Mouse (Mus musculus) ZHBTc4 (cell line): ENCODE data around the gene Hspa12a.

Source experiments
- DNase-seq: peaks from one replicate; pipeline ENCODE4 v3.0.0-alpha.2; 2011; ENCODE audit warnings: low read depth, low spot score

Gene Hspa12a

DNA sequence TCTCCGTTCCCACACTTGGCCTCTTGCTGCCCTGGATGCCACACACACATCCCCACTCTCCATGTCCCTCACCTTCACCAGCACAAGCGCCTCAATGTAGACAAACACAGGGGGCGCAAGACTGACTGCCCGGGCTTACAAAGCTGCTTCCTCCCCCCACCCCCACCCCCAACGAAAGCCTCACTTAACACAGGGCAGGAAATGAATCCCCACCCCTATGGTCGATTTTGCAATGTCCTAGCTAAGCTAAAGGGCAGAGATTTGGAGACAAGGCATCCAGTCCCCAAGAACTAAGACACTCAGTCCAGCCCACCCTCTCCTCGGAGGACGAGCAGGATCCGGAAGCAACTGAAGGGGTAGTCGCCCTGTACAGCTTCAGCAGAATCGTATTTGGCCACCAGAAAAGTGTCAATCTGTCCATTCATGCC is 32.5 kb downstream of the Hspa12a start:
- DNase-seq = peak; percentile 49

DNA sequence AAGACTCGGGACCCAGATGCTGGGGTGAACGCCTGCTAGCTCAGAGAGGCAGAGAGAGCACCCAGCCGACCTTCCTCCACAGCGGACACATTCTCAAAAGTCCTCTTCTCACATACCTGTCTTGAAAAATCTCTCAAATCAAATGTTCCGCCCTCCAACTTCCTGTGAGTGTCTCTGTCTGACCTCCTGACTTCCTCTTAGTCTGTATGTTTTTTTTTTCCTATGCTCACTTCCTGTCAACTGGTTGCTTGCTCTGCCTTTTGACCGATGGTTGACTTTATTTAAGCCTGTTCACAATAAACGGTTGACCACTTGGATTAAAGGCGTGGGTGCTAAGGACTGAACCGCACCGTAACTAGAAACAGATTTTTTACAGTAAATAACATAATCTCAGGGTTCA is 35.4 kb downstream of the Hspa12a start:
- DNase-seq = no peak

GRCm38 (mm10) chr19:58906685-58907084 is 36.8 kb downstream of the Hspa12a start:
- peak; percentile 26 for DNase-seq

- DNase-seq = peak; percentile 75
Measured at GRCm38 (mm10) chr19:58903899-58904327, 39.5 kb downstream of the Hspa12a start.

- no peak for DNase-seq
Measured at GRCm38 (mm10) chr19:58903079-58903898, 40.2 kb downstream of the Hspa12a start.

DNA sequence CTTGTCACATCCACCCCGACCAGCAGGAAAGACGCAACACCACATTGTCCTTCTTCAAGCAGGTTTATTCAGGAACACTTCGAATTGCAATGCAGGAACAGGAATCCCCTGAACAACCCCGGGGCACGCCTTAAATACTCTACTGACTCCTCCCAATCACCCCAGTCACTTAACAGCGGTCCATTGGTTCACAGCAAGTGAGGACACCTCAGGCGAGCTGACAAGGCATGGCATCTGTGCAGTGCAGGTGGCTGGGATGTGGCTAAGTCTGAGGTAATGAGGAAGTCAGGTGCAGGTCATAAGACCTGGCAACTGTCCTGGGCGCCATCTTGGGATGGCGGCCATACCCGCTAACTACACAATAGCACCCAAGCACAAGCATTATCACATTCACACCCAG is 43.0 kb downstream of the Hspa12a start:
- DNase-seq = peak; percentile 65

DNA sequence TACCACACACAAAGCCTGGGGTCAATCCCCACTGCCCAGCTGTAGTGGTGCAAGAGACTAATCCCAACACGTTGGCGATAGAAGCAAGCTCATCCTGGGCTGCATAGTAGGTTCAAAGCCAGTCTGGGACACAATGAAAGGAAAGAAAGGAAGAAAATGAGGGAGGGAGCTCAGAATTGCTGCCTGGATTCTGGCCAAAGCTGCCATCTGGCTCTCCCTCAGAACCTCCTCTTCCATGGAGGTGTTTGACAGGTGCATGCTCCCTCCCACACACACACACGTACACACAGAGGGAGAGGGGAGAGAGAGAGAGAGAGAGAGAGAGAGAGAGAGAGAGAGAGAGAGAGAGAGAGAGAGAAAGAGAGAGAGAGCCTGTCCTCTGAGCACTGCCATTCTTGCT is 47.2 kb downstream of the Hspa12a start:
- DNase-seq = no peak

GRCm38 (mm10) chr19:58889306-58890038 is 54.0 kb downstream of the Hspa12a start:
- DNase-seq = no peak

GRCm38 (mm10) chr19:58886467-58886866 is 57.0 kb downstream of the Hspa12a start:
- peak; percentile 56 for DNase-seq

- no peak for DNase-seq
Measured at GRCm38 (mm10) chr19:58883451-58883850, 60.0 kb downstream of the Hspa12a start.

DNA sequence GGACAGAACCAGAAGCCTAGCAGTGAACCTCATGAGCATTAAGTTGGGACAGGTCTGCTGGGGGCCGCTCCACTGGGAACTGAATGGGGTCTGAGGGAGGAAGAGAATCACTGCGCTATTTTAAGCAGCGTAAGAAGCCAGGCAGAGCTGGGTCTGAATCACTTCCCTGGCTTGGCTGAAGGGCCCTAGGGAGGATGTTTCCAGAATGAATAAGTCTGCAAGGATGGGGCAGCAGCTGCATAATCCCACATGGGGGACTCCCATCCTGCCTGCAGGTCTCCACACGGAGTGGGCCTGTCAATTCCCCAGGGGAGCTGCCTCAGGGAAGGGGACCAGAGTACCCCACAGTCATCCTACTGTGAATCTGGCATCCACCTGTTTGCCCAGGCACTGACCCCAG is 61.1 kb downstream of the Hspa12a start:
- DNase-seq = no peak

GRCm38 (mm10) chr19:58879330-58879957 is 64.0 kb downstream of the Hspa12a start:
- no peak for DNase-seq

- no peak for DNase-seq
Measured at GRCm38 (mm10) chr19:58878560-58878959, 64.9 kb downstream of the Hspa12a start.

DNA sequence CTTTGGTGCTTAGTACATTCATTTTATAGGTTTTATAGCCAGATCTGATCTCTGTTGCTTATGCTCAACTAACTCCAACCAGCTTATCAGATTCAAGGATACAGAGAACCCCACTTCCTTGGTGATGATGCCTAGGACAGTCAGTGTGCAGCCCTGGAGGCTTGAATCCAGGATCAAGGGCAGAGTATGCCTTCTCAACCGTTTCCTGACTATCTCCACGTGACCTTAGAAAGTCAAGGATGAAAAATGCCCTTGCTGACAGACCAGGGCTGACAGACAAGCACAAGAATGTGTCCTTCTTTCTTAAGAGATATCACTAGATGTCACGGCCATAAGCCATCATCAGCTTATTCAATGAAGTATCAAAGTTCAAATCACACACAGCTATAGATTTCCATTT is 69.9 kb downstream of the Hspa12a start:
- DNase-seq = no peak

- peak; percentile 59 for DNase-seq
Measured at GRCm38 (mm10) chr19:58872381-58873259, 70.8 kb downstream of the Hspa12a start.

- DNase-seq = no peak
Measured at GRCm38 (mm10) chr19:58871878-58872277, 71.6 kb downstream of the Hspa12a start.

DNA sequence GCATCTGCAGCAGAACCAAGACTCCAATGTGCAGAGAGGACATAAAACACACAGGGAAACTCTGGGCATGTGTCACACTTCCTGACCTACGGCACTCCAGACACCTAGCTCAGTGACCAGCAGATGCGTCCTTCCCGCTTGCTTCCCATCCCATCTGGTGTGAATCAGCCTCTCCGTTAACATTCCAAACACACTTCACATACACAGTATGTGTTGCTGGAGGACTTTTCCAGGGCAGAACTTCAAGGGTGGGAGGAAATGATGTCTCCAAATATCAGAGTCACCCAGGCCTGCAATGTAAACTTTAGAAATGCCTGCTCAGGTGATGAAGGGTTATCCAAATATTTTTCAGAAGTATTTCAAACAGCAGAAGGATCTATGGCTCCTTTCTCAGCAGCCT is 76.8 kb downstream of the Hspa12a start:
- no peak for DNase-seq

DNA sequence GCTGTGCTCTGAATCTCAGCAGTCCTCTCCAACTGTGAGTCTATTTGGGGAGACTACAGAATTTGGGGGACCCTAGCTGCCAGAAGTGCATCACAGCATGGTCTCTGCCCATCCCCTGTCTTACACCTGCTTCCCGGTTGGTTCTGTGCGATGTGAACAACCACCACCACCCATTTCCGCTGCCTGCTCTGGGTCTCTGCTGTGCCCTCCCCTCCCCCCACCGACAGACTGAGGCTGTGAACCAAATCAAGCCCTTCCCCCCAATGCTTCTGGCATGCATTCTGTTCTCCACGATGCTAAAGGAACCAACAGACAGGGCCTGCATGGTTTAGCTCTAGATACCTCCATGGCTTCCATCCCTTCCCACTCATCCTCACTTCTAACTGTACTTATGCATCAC is 78.2 kb downstream of the Hspa12a start:
- no peak for DNase-seq

DNA sequence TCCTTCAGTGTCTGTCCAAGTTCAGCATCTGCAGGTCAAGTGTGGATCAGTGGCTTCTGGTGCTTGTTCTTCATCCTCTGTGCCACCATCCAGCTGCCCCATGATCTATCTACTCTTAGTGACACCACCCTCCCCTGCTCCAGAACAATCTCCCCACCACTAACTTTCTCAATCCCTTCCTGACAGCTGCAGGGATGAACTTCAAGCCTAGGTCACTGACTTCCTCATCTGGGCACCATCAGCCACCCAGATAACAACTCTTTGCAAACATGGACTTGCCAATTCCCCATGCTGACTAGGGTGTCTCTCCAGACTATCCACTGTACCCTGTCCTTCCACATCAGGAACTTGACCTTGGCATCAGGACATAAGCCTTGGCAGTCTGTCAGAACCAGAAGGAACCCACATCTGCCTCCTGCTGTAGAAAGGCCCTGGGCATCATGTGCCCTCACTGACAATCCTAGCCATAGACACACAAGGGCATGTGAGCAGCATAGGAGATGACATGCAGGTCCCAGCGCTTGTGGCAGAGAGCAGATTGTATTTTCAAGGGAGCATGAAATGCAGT is 79.4 kb downstream of the Hspa12a start:
- no peak for DNase-seq

GRCm38 (mm10) chr19:58861174-58861760 is 82.2 kb downstream of the Hspa12a start:
- DNase-seq = no peak
